Mouse (Mus musculus) kidney, postnatal 14 days (tissue): Measurements from ENCODE around the gene Gal.

ENCODE experiments used
- DNase-seq: peaks from one replicate; pipeline ENCODE4 v3.0.0; 2022; ENCODE audit warnings: mixed read lengths

The Gal gene

DNA sequence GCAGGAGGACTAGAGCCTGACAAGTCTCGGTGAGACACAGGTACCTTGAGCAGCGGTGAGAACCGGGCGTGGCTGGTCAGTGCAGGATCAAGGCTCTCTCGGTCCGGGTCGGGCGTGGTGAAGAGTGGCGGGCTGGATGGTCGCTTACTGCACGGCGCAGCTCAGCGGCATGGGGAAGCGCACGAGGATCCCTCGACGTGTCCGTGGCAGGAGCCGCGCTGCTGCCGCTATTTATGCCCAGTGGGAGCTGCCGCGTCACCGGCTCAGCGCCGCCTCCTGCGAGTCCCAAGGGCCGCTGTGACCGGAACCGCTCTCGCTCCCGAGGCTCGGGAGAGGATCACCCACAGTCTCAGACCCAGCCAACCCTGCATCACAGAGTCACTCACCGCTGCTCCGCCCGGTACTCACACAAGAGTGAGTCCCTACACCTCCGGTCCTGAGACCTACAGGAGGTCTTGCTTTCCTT, at the start of gene Gal:
Gene Gal, minus strand, starts transcription at position 277 of the 466 bp plus-strand sequence.
- DNase-seq, result peak; percentile 36

GRCm38 (mm10) chr19:3459986-3460385, 45.6 kb upstream of the Gal start:
- no peak for DNase-seq

- no peak for DNase-seq
Observed at GRCm38 (mm10) chr19:3458331-3459099, 44.2 kb upstream of the Gal start.

DNA sequence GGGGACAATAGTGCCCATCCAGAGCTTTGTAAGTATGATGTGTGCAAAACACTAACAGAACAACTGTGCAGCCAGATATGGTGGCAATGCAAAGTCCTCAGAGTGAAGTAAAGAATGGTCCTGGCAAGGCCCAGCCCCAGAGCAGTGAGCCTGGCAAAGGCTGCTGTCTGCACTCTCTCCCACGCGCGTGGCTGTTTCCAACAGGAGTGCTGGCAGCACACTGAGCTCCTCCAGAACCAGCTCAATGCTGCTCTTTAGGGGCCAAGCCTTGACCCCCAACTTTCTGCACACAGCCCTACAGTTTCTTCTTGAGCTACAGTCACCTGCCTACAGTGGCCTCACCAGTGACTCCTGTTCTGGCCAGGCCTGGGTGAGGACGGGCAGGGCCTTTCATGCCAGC, 43.4 kb upstream of the Gal start:
- DNase-seq, result no peak

- no peak for DNase-seq
Observed at GRCm38 (mm10) chr19:3451649-3452048, 37.3 kb upstream of the Gal start.

GRCm38 (mm10) chr19:3451170-3451569, 36.8 kb upstream of the Gal start:
- DNase-seq, result peak; percentile 80

- no peak for DNase-seq
Observed at GRCm38 (mm10) chr19:3450714-3451113, 36.4 kb upstream of the Gal start.

DNA sequence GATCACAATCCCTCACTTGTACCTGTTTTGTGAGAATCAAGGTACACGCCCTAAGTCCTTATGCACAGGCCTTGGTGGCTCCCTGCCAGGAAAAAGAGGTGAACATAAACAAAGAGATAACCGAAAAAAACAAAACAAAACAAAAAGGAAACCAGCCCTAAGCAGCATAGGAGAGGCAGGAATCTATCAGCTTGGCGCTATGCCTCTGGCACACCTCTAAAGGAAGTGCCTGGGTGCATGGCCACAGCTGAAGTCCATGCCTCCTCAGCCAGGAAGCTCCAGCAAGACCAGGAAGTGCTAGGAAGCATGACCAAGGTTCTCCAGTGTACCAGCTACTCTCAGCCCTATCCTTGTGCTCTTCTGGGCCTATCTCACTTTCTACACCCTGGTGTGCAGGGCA, 34.9 kb upstream of the Gal start:
- DNase-seq, result peak; percentile 26

DNA sequence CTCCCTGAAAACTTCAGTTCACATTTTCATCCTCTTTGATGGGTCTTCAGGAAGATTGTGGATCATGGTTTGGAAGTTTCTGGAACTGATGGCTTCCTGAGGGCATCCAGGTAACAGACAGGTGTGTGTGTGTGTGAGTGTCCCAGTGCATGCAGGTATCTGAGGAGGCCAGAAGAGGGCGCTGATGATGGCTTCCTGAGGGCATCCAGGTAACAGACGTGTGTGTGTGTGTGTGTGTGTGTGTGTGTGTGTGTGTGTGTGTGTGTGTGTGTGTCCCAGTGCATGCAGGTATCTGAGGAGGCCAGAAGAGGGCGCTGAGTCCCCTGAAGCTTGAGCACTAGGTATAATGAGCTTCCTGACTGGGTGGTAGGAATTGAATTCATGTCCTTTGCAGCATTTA, 33.0 kb upstream of the Gal start:
- no peak for DNase-seq

- DNase-seq, result no peak
Observed at GRCm38 (mm10) chr19:3441092-3441491, 26.7 kb upstream of the Gal start.

- DNase-seq, result no peak
Observed at GRCm38 (mm10) chr19:3440667-3441066, 26.3 kb upstream of the Gal start.

- DNase-seq, result no peak
Observed at GRCm38 (mm10) chr19:3437980-3438379, 23.6 kb upstream of the Gal start.

GRCm38 (mm10) chr19:3436840-3437239, 22.5 kb upstream of the Gal start:
- peak; percentile 27 for DNase-seq

- DNase-seq, result no peak
Observed at GRCm38 (mm10) chr19:3435824-3436223, 21.5 kb upstream of the Gal start.

DNA sequence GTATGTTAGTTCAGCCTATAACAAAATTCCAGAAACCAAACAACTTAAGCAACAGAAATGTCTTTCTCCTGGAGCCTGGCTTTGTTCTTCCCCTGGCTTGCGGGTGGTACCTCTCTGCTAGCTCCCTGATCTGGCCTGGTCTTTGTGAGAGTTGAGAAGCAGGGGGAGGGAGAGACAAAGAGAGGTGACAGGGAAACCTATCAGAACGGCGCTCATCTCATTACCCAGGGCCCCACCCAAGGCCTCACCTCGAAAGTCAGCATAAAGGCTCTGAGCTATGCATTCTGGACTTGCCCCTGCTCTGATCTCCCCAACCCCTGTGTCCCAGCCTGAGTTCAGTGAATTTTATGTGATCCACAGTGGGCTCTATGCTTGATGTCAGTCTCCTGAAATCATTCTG, 20.3 kb upstream of the Gal start:
- DNase-seq, result no peak

DNA sequence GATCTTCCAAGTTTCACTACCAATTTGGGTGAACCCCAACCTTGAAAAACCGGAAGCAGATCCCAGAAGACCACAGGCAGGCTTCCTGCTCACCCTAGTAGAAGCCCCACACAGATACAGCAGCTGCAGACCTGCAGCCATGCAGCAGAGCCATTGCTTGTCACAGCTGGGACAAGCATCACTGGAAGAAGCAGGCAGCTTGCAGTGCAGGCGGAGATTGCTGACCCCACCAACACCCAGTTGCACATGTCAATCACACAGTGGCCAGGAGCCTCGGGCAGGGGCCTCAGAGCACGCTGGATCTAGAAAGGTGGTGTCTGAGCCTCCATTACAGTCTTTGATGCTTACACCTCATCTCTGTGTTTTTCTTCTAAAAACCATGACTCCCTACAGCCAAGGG, 19.8 kb upstream of the Gal start:
- DNase-seq, result no peak

- no peak for DNase-seq
Observed at GRCm38 (mm10) chr19:3431969-3432368, 17.6 kb upstream of the Gal start.

- DNase-seq, result no peak
Observed at GRCm38 (mm10) chr19:3431066-3431465, 16.7 kb upstream of the Gal start.

DNA sequence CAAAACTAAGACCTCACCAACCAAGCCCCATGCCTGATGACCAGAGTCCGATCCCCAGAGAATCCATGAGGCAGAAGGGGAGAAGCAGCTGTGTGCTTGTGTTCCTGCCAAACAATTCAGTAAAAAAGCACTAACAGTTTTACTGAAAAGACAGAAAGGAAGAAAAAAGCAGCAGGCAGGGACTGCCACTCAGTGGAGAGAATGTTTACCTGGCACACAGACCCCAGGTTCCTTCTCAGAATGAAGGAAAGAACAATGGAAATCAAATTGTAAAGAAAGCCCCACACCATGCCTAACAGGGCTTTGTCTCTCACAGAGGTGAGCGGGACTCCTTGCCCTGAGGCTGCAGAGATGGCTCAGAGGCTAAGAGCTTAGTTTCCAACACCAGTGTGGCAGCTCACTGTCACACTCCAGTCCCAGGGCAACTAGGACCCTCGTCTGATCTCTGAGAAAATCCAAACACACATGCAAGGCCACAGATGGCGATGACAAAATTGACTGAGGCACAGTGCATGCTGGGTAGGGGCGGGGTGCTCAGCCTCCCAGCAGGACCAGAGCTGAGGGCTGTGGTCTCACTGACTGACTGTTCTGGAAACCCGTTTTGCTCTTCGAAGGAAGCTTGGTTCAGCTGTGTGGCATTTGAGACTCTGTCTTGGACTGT, 14.9 kb upstream of the Gal start:
- DNase-seq, result no peak

DNA sequence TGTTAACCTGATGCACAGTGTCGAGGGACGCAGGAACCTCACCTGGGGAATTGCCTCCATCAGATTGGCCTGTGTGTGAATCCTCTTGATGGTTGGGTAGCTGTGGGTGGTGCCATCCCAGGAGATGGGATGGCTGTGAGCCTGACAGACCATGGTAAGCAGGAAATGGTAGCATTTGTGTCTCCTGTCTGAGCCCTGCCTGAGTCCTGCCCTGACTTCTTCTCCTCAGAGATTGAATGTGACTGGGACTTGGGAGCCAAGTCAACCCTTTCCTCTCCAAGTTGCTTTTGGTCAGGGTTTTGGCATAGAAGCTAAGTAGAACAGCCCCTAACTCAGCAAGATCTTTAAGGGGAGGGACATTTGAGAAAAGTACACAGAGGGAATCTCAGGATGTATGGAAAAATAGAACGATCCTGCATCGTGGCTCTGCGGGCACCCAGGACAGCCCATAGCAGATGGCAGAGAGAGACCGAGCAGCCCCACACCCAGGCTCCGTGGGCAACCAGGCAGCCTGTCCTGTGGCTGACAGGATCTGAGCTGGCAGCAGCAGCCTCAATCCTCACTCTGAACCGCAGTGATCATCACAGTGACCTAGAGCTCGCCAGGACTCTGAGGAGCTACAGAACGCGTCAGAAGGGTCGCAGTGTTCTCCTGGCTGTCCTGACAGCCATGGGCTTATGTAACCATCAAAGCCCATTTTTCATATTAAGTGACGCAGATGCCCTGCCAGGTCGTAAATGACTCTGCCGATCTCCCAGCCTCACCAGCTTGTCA, 13.9 kb upstream of the Gal start:
- no peak for DNase-seq

GRCm38 (mm10) chr19:3424214-3424613, 9.9 kb upstream of the Gal start:
- DNase-seq, result no peak

DNA sequence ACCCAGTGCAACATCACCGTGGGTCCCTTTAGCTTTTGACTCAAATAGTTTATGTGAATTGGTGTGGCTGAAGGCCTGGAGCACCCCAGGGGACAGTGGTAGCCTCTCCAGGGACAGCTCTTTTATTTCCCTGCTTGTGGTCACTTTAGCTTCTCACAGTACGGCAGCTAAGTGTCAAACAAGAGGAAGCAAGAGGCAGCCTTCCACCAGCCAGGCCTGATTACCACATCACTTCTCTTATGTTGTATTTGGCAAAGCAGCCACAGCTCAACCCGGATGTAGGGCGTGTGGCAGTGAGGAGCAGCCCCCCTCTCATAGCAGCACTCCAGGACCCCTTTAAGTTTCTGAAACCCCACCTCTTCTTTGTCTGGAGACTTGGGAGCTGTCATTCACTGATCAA, 8.6 kb upstream of the Gal start:
- no peak for DNase-seq

DNA sequence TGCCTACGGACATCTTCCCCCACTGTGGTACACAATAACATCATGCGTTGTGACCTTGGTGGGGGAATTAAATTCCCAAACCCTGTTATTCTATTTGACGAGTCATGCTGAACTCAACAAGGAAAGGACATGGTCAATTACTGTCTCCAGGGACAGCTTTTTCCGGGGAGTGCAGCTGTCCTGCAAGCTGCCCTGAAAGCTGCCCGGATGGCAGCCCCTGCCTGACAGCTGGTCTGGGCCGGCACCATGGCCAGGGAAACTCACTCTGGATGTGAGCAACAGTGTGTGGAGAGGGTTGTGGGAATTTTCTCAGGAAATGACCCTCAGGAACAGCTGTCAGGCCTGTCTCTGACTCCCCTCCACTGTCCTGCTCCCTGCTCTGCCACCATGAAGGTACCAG, 8.1 kb upstream of the Gal start:
- no peak for DNase-seq

GRCm38 (mm10) chr19:3419251-3419650, 4.9 kb upstream of the Gal start:
- no peak for DNase-seq
